Mouse (Mus musculus) splenic B cell, adult 2 months (primary cell): ENCODE results near the gene Dnlz.
"Not testable (repeated sequence)": the region's sequence is repeated elsewhere in the genome, so short reads cannot be mapped to it uniquely, and the experiment has no call there.

Source experiments
- DNase-seq: peaks from one replicate; pipeline ENCODE4 v3.0.0-alpha.2; 2011; ENCODE audit warnings: low read depth, low spot score
- H3K27me3 ChIP-seq: 2 replicates; pipeline ENCODE4 v1.6.1; 2012; ENCODE audit warnings: mild to moderate bottlenecking, low read length, moderate library complexity, mixed read lengths; ENCODE audit not compliant: control insufficient read depth, poor library complexity, insufficient read depth, severe bottlenecking
- H3K36me3 ChIP-seq: 2 replicates; pipeline ENCODE4 v1.6.1; 2012; ENCODE audit warnings: mild to moderate bottlenecking, low read length, moderate library complexity, mixed read lengths; ENCODE audit not compliant: control insufficient read depth, poor library complexity, insufficient read depth, severe bottlenecking

Dnlz gene

GRCm38 (mm10) chr2:26351358-26352290 is at the start of gene Dnlz:
Dnlz (minus strand) TSS chr2:26352110.
- peak; percentile 95 for DNase-seq
- H3K36me3 ChIP-seq: no peaks in the 10 kb centered on the region; the same call in 1 of the 2 replicates
- H3K27me3 ChIP-seq: no peaks in the 10 kb centered on the region

- no peak for DNase-seq
- Histone ChIP-seq H3K36me3 (peaks cover 11% of the 10 kb centered on the region), H3K27me3 (no peaks in the 10 kb centered on the region)
Observed at GRCm38 (mm10) chr2:26401023-26401422, 49.1 kb upstream of the Dnlz start.

- H3K27me3 ChIP-seq: no peaks in the 10 kb centered on the region
- peaks cover 12% of the 10 kb centered on the region for H3K36me3 ChIP-seq
- DNase-seq: no peak
Observed at GRCm38 (mm10) chr2:26400296-26400695, 48.4 kb upstream of the Dnlz start.

- Histone ChIP-seq H3K36me3 (peaks cover 15% of the 10 kb centered on the region), H3K27me3 (no peaks in the 10 kb centered on the region)
- DNase-seq: no peak
Observed at GRCm38 (mm10) chr2:26399647-26400046, 47.7 kb upstream of the Dnlz start.

- no peak for DNase-seq
- Histone ChIP-seq H3K36me3 (peaks cover 19% of the 10 kb centered on the region), H3K27me3 (no peaks in the 10 kb centered on the region)
Observed at GRCm38 (mm10) chr2:26398978-26399377, 47.1 kb upstream of the Dnlz start.

GRCm38 (mm10) chr2:26391617-26392016 is 39.7 kb upstream of the Dnlz start:
- Histone ChIP-seq H3K36me3 (peaks cover 25% of the 10 kb centered on the region), H3K27me3 (no peaks in the 10 kb centered on the region)
- no peak for DNase-seq

GRCm38 (mm10) chr2:26390954-26391353 is 39.0 kb upstream of the Dnlz start:
- DNase-seq: no peak
- Histone ChIP-seq H3K27me3 (no peaks in the 10 kb centered on the region), H3K36me3 (peaks cover 28% of the 10 kb centered on the region)

GRCm38 (mm10) chr2:26389154-26389690 is 37.3 kb upstream of the Dnlz start, which contains the start of the genes Entr1 and Pmpca:
Entr1 (minus strand) TSS chr2:26389316.
Pmpca (plus strand) TSS chr2:26389339.
- H3K36me3 ChIP-seq: peaks cover 27% of the 10 kb centered on the region
- no peaks in the 10 kb centered on the region for H3K27me3 ChIP-seq
- peak; percentile 88 for DNase-seq

GRCm38 (mm10) chr2:26388682-26389153 is 36.8 kb upstream of the Dnlz start:
- DNase-seq: no peak
- peaks cover 26% of the 10 kb centered on the region for H3K36me3 ChIP-seq
- H3K27me3 ChIP-seq: no peaks in the 10 kb centered on the region

GRCm38 (mm10) chr2:26387713-26388112 is 35.8 kb upstream of the Dnlz start:
- Histone ChIP-seq H3K36me3 (peaks cover 19% of the 10 kb centered on the region), H3K27me3 (no peaks in the 10 kb centered on the region)
- no peak for DNase-seq

GRCm38 (mm10) chr2:26380871-26381270 is 29.0 kb upstream of the Dnlz start:
- H3K36me3 ChIP-seq: peaks cover 12% of the 10 kb centered on the region
- not testable (repeated sequence) for DNase-seq, H3K27me3 ChIP-seq

- peaks cover 9% of the 10 kb centered on the region for H3K36me3 ChIP-seq
- DNase-seq: peak; percentile 84
- no peaks in the 10 kb centered on the region for H3K27me3 ChIP-seq
Observed at GRCm38 (mm10) chr2:26380131-26380771, 28.3 kb upstream of the Dnlz start, which contains the start of gene Snapc4. Snapc4 (minus strand) TSS chr2:26380653.

GRCm38 (mm10) chr2:26372396-26372795 is 20.5 kb upstream of the Dnlz start:
- Histone ChIP-seq H3K36me3 (peaks cover 9% of the 10 kb centered on the region), H3K27me3 (no peaks in the 10 kb centered on the region)
- no peak for DNase-seq

- DNase-seq: no peak
- peaks cover 8% of the 10 kb centered on the region for H3K36me3 ChIP-seq
- no peaks in the 10 kb centered on the region for H3K27me3 ChIP-seq
Observed at GRCm38 (mm10) chr2:26368572-26368971, 16.7 kb upstream of the Dnlz start.

GRCm38 (mm10) chr2:26367911-26368310 is 16.0 kb upstream of the Dnlz start:
- Histone ChIP-seq H3K27me3 (no peaks in the 10 kb centered on the region), H3K36me3 (peaks cover 8% of the 10 kb centered on the region)
- no peak for DNase-seq
